Mouse (Mus musculus) thymus, postnatal 4 days (tissue): ENCODE results near the gene Tom1l1.

Experiments used
- DNase-seq: peaks from one replicate; pipeline ENCODE4 v3.0.0; 2021

Gene Tom1l1

GRCm38 (mm10) chr11:90667325-90667724 lies 20.8 kb downstream of the Tom1l1 start:
- DNase-seq = no peak

DNA sequence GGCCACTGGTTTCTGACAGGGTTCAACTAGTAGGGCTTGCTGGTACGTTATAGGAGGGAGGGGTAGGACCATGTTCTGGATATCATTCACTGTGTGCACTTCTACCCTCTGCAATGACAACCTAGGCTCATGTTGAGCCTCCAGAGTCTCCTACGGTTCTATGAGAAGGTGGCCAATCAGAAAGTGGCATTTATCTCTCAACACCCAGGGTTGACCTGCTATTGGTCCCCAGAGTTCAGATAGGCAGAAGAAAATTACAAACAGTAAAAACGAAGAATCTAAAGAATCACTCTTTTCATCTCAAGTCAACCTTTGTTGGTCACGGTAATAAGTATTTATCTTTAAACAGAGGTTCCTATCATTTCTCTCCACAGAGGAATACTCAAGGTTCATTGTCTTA lies 21.2 kb downstream of the Tom1l1 start:
- DNase-seq = no peak

- DNase-seq = no peak
Observed at GRCm38 (mm10) chr11:90666144-90666757, 21.9 kb downstream of the Tom1l1 start.

- DNase-seq = no peak
Observed at GRCm38 (mm10) chr11:90665161-90665560, 23.0 kb downstream of the Tom1l1 start.

- DNase-seq = no peak
Observed at GRCm38 (mm10) chr11:90664345-90664986, 23.7 kb downstream of the Tom1l1 start.

- DNase-seq = no peak
Observed at GRCm38 (mm10) chr11:90663618-90664297, 24.4 kb downstream of the Tom1l1 start.

DNA sequence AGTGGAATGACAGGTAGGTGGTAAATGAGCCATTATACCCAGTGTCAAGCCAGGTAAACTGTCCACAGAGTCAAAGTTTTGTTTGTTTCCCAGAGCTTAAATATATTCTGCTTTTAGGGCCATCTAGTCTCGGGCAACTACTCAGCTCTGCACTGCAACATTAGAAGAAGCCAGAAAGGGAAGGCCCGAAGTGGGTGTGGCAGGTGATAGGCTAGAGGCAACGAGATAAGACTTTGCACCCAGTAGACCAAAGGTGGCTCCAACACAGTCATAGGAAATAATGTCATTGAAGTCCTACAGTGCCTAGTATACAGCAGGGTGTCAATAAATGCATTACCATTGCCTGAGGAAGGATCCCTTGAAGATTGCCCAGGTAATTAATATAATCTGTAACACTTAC lies 25.1 kb downstream of the Tom1l1 start:
- DNase-seq = no peak

GRCm38 (mm10) chr11:90660662-90661061 lies 27.5 kb downstream of the Tom1l1 start:
- DNase-seq = no peak

DNA sequence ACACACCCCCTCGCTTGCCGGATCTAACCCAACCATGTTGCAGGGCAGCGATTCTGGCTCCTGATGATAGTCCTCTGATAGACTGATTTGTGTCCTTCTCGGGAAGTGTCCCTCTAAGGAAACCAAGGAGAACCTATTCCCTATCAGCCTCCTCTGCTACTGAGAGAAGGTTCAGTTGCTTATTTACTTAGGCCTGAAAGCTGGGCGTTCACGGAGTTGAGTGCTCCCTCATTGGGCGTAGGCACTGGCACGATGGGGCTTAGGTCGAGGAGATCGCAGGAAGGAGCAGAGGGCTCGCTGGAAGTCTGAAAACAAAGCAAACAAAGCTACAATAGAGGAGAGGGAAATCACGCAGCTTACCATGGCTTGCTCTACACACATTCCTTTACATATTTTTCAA lies 30.6 kb downstream of the Tom1l1 start:
- no peak for DNase-seq

DNA sequence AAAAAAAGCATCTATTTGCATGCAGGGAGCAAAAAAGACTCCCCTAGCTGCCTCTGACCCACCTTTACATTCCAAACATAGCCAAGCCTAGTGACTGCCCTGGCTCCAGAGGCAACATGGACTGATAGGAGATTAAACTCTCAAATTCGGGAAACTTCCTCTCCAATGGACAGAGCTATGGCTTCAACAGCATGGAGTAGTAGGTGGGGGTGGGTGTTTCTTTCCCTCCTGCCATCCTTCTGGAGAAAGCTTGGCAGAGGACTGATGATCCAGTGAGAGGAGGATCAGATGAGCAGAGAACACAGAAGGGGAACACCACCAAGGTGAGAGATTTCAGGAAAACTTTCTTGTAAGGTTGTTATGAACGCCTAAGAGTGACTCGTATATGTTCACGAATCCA lies 35.6 kb downstream of the Tom1l1 start:
- DNase-seq = no peak

DNA sequence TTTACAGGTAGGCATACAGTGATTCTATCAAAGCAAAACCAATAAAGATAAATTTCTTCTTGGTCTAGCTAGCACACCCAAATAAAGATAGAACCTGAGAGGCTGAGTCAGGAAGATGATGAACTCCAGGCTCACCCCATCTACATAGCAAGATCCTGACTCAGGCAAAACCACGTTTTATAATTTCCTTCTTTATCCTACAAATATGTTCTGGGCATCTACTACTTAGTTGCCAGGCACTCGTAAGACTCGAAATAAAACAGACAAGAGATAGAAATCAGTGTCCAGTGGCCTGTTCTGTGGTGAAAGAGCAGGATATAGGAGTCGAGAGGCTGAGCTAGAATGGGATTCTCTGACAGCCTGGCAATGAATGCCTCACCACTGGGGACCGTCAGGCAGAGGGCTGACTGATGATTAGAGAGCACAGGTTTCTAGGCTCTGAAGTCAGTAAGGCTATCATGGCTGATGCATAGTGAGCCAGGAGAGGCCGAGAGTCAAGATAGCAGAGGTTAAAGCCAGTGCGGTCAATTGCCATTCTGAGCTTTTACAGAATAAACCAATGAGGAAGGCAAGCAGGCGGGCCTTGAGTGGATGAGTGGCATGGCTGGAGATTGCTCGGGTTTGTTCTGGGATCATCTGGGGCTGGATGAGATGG lies 37.8 kb downstream of the Tom1l1 start:
- DNase-seq = no peak

DNA sequence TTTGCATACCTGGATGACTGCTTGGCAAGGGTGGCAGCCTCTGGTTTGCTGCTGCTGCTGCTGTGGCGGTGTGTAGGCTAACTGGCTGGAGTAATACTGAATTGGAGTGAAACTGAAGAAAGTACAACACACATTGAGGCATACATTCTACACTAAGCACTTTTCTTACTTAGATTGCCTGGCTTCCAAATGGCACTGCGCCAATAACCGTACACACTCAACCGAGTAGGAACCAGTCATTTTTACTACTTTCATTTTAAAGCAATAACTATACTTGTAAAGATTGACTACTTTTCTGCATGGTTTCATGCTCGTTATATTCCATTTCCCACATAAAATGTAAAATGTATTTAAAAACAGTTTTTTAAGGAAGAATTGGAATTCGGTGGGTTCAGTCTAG lies 38.4 kb downstream of the Tom1l1 start:
- no peak for DNase-seq

DNA sequence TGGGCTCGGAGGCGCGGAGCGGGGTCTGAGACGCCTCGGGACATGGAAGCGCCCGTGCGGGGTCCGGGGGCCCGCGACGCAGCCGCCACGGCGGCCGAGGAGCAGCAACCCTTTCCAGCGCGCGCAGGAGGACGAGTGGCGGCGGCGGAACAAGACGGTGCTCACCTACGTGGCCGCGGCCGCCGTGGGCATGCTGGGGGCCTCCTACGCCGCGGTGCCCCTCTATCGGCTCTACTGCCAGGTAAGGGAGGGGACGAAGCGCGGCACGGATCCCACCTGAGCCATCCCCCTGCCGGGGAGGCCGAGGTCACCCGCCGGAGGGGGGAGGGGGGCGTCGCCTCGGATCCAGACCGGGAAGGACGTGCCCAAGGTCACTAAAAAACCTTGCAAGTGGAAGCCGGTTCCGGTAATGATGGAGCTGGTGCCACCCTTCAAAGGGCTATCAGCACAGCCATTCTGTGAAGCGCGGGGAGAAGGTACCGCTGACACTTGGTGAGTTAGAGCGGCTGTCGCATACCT lies 49.8 kb downstream of the Tom1l1 start:
- DNase-seq = no peak

- peak; percentile 95 for DNase-seq
Observed at GRCm38 (mm10) chr11:90637440-90638311, 50.5 kb downstream of the Tom1l1 start, which contains the start of the genes Stxbp4 and Cox11. Gene Stxbp4 (minus strand): TSS chr11:90638084. Gene Cox11 (plus strand): TSS chr11:90638173.

DNA sequence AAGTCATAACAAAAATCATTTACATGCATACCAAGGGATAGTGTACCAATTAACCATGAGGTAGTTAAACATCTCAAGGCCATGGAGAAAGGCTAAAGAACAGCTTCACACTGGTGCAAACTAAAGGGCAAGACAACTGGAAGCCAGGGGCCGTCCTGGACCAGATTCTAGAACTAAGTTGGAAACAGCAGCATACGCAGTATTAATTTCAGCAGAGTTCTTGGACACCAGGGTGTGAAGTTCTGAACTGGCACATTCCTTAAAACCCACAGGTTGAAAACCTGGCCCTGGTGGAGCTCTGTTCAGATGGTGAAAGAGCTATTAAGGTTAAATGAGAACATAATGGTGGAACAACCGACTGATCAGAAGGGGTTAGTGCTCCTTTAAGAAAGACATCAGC lies 53.5 kb downstream of the Tom1l1 start:
- DNase-seq = no peak

GRCm38 (mm10) chr11:90632480-90632879 lies 55.7 kb downstream of the Tom1l1 start:
- DNase-seq = no peak

DNA sequence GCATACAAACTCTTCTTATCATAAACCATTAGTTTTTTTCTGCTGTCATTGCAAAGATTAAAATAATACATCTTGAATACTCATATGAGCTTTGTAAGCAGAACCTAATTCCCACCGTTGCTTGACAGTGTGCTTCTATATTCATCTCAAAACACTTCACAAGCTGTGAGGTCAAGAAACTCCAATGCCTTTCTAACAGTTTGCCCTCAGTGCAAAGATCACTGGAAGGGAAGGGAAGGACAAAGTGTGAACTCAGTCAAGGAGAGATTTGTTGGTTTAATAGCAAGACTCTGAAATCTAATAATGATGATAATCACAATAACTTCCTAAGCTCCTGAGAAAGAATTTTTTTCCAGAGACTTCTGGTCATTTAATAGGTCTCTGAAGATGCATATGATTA lies 60.4 kb downstream of the Tom1l1 start:
- no peak for DNase-seq

- no peak for DNase-seq
Observed at GRCm38 (mm10) chr11:90625174-90625573, 63.0 kb downstream of the Tom1l1 start.

- DNase-seq = peak; percentile 64
Observed at GRCm38 (mm10) chr11:90623477-90623876, 64.7 kb downstream of the Tom1l1 start.

DNA sequence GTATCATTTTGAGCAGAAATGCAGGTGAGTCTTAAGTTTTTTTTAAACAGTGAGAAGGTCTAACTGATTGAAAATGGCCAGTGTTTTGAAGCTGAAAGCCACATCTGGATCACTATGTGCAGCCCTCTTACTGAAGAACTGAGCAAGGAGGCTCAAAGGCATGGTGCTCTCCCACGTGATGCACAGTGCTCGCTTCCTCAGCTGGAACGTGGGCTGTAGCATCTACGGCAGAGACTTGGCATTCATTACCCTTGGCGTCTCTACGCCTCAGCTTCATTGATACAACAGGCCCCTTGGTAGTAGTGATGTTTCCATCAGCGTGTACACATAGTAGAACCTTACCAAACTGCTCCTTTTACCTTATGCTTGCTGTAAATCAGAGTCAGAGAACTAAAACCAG lies 65.7 kb downstream of the Tom1l1 start:
- no peak for DNase-seq

DNA sequence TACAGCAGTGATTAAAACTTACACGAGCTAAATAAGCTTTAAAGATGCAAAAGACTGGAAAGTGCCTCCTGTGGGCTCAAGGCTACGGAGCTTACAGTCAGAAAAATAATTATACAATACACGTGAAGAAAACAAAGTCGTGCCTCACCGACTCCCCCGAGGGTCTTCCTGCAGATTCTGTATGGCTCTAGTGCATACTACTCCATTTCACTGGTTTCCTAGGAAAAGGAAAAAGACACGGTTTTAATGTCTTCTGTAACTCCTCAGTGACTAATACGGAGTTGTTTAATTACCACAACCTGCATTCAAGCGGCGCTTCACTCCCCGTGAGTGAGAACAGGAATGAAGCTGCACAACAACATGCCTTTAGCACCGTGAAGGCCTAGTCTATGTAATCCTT lies 66.1 kb downstream of the Tom1l1 start:
- DNase-seq = no peak

- no peak for DNase-seq
Observed at GRCm38 (mm10) chr11:90616431-90616830, 71.7 kb downstream of the Tom1l1 start.
